Mouse (Mus musculus) heart, embryonic 12.5 days (tissue): Measurements from ENCODE around the gene Pex26. TPM values are rescaled to one million over a fixed set of nuclear protein-coding genes. Genes with fewer than 3 reads are reported as not detected.

Experiments used
- ATAC-seq: fragments of 200-750 bp; cut with Nextera tagmentation; 2 replicates; pipeline ENCODE4 v1.8.0; 2017; ENCODE audit warnings: moderate TSS enrichment, moderate library complexity; ENCODE audit not compliant: insufficient number of reproducible peaks, low FRiP score
- H3K27ac ChIP-seq: fragments of 300-500 bp; sonication (generic); 2 replicates; pipeline ENCODE4 v1.5.1; 2016; ENCODE audit warnings: mild to moderate bottlenecking, moderate library complexity; ENCODE audit not compliant: poor library complexity, severe bottlenecking
- H3K27me3 ChIP-seq: fragments of 300-500 bp; sonication (generic); replicated peaks from 2 replicates; pipeline ENCODE4 v1.6.1; 2016; ENCODE audit warnings: mild to moderate bottlenecking, moderate library complexity
- H3K36me3 ChIP-seq: fragments of 300-500 bp; sonication (generic); 2 replicates; pipeline ENCODE4 v1.6.1; 2016; ENCODE audit warnings: mild to moderate bottlenecking, moderate library complexity
- H3K4me1 ChIP-seq: fragments of 300-500 bp; sonication (generic); replicated peaks from 2 replicates; pipeline ENCODE4 v1.6.1; 2016; ENCODE audit warnings: mild to moderate bottlenecking
- H3K4me2 ChIP-seq: fragments of 300-500 bp; sonication (generic); 2 replicates; pipeline ENCODE4 v1.6.1; 2016; ENCODE audit warnings: mild to moderate bottlenecking, moderate library complexity
- H3K4me3 ChIP-seq: fragments of 300-500 bp; sonication (generic); 2 replicates; pipeline ENCODE4 v1.5.1; 2016; ENCODE audit warnings: mild to moderate bottlenecking
- H3K9ac ChIP-seq: fragments of 300-500 bp; sonication (generic); 2 replicates; pipeline ENCODE4 v1.6.1; 2016; ENCODE audit warnings: mild to moderate bottlenecking, moderate library complexity
- H3K9me3 ChIP-seq: fragments of 300-500 bp; sonication (generic); replicated peaks from 2 replicates; pipeline ENCODE4 v1.6.1; 2016; ENCODE audit warnings: mild to moderate bottlenecking, moderate library complexity
- WGBS: fragments of 180-500 bp; shearing (Covaris S2); methylation state at CpG from one replicate; pipeline ENCODE4 v1.1.7; 2016; 5-methylcytosine and 5-hydroxymethylcytosine counted together
- polyA plus RNA-seq: library from polyadenylated mRNA; unstranded; fragments of >200 nt; fragmentation: Nextera tagmentation; extraction: Ambion mirVana; gene quantifications from 2 replicates; pipeline ENCODE4 v1.2.1, GENCODE M21; 2016

The Pex26 gene
- polyA plus RNA-seq, 1 experiment from 2014 or later, result 6.1 TPM

- 85% methylated on average over 4 of the region's 4 CpGs for WGBS
- no peak for ATAC-seq
- H3K9me3 ChIP-seq, result no peaks in the 10 kb centered on the region
- H3K4me3 ChIP-seq, result no peak overlapping the region
- H3K4me1 ChIP-seq, result no peaks in the 10 kb centered on the region
- H3K27ac ChIP-seq, result no peak overlapping the region
- H3K27me3 ChIP-seq, result peaks cover 12% of the 10 kb centered on the region; the same call in 1 of the 2 replicates
- no peaks in the 10 kb centered on the region for H3K36me3 ChIP-seq
- H3K4me2 ChIP-seq, result no peak overlapping the region
- H3K9ac ChIP-seq, result no peak overlapping the region
These were observed 54.7 kb downstream of the Pex26 start for GRCm38 (mm10) chr6:121238209-121238608.

- H3K27ac ChIP-seq, result no peak overlapping the region
- no peak overlapping the region for H3K4me3 ChIP-seq
- H3K9ac ChIP-seq, result no peak overlapping the region
- peaks cover 4% of the 10 kb centered on the region; the same call in 1 of the 2 replicates for H3K4me1 ChIP-seq
- H3K4me2 ChIP-seq, result no peak overlapping the region
- 83% methylated on average over 2 of the region's 2 CpGs for WGBS
- no peaks in the 10 kb centered on the region for H3K9me3 ChIP-seq
- ATAC-seq, result no peak
- H3K36me3 ChIP-seq, result no peaks in the 10 kb centered on the region
- H3K27me3 ChIP-seq, result peaks cover 21% of the 10 kb centered on the region
These were observed 58.3 kb downstream of the Pex26 start for GRCm38 (mm10) chr6:121241780-121242179.

GRCm38 (mm10) chr6:121243161-121243560 is 59.7 kb downstream of the Pex26 start:
- Histone ChIP-seq H3K9me3 (no peaks in the 10 kb centered on the region), H3K27ac (no peak overlapping the region), H3K4me1 (peaks cover 4% of the 10 kb centered on the region; the same call in 1 of the 2 replicates), H3K9ac (no peak overlapping the region), H3K27me3 (peaks cover 21% of the 10 kb centered on the region), H3K4me2 (no peak overlapping the region), H3K36me3 (no peaks in the 10 kb centered on the region), H3K4me3 (no peak overlapping the region)
- ATAC-seq, result no peak
- WGBS, result 31% methylated on average over 10 of the region's 10 CpGs

- Histone ChIP-seq H3K9me3 (no peaks in the 10 kb centered on the region), H3K27me3 (peaks cover 21% of the 10 kb centered on the region), H3K36me3 (no peaks in the 10 kb centered on the region), H3K4me2 (peak within 1 kb of the TSS; percentile 69), H3K27ac (no peak within 1 kb of the TSS), H3K9ac (peak within 1 kb of the TSS; percentile 72), H3K4me1 (peaks cover 4% of the 10 kb centered on the region; the same call in 1 of the 2 replicates), H3K4me3 (peak within 1 kb of the TSS; percentile 60)
- peak; percentile 87 for ATAC-seq
- 4% methylated on average over 35 of the region's 35 CpGs for WGBS
These were observed 61.9 kb downstream of the Pex26 start, which contains the start of gene Usp18 for GRCm38 (mm10) chr6:121245127-121246036. Gene Usp18 (plus strand): TSS chr6:121245906.

- WGBS, result 10% methylated on average over 4 of the region's 4 CpGs
- ATAC-seq, result peak; percentile 13; the same call in 1 of the 2 replicates
- Histone ChIP-seq H3K36me3 (no peaks in the 10 kb centered on the region), H3K4me1 (peaks cover 4% of the 10 kb centered on the region; the same call in 1 of the 2 replicates), H3K4me3 (peak overlapping the region; percentile 60), H3K27me3 (peaks cover 21% of the 10 kb centered on the region), H3K9me3 (no peaks in the 10 kb centered on the region), H3K4me2 (peak overlapping the region; percentile 69), H3K9ac (peak overlapping the region; percentile 72; the same call in 1 of the 2 replicates), H3K27ac (no peak overlapping the region)
These were observed 62.5 kb downstream of the Pex26 start for GRCm38 (mm10) chr6:121246037-121246361.

Other genes with a start within 250 kb of the Pex26 start
- gene Mical3, start 52.7 kb upstream of the Pex26 start, polyA plus RNA-seq, result 37.4 and 39.5 TPM in 2 replicates
- 0.42 and 0.55 TPM in 2 replicates for gene Tuba8, start 27.0 kb downstream of the Pex26 start, polyA plus RNA-seq
- 1.5 and 1.8 TPM in 2 replicates for gene Usp18, start 62.2 kb downstream of the Pex26 start, polyA plus RNA-seq
- 6.9 and 8.7 TPM in 2 replicates for gene Slc6a13, start 116.6 kb downstream of the Pex26 start, polyA plus RNA-seq
- gene Slc6a12, start 159.4 kb downstream of the Pex26 start, polyA plus RNA-seq, result not detected in 2 replicates